Mouse (Mus musculus) liver, adult 2 months (tissue): Measurements from ENCODE around the gene Abcf1.

Experiments used
- CTCF ChIP-seq: fragments of 200-500 bp; IDR thresholded peaks from 2 replicates; pipeline ENCODE4 v1.5.1; 2011; ENCODE audit warnings: low read depth, low read length, control low read depth
- POLR2A ChIP-seq: fragments of 200-500 bp; IDR thresholded peaks from 2 replicates; pipeline ENCODE4 v1.6.1; 2011; ENCODE audit warnings: low read length, control low read depth; ENCODE audit not compliant: insufficient read depth; ENCODE audit errors: extremely low read depth

DNA sequence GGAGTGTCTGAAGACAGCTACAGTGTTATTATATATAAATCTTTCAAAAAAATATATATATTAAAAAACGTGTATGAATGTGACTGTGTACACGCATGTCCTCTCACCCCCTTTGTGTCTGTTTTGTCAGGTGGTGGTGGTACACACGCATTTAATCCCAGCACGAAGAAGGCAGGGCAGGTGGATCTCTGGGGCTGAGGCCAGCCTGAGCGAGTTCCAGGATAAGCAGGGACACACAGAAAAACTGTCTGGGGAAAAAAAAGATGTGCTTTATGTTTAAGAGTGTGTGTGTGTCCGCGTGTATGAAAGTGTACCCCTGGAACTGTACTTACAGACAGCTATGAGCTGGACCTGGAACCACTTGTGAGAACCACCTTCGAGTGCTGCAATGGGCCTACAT, 14.9 kb downstream of the Abcf1 start:
- TF ChIP-seq CTCF (no peak), POLR2A (no peak)
